Mouse (Mus musculus) stomach, embryonic 16.5 days (tissue): ENCODE measurements around the gene Maml3. TPM values are rescaled to one million over a fixed set of nuclear protein-coding genes. Genes with fewer than 3 reads are reported as not detected.

ENCODE experiments used
- ATAC-seq: fragments of 200-750 bp; cut with Nextera tagmentation; 2 replicates; pipeline ENCODE4 v1.8.0; 2017; ENCODE audit warnings: moderate number of reproducible peaks, moderate TSS enrichment; ENCODE audit not compliant: insufficient read depth, low FRiP score
- H3K27ac ChIP-seq: fragments of 300-500 bp; sonication (generic); 2 replicates; pipeline ENCODE4 v1.5.1; 2014; ENCODE audit warnings: low read length
- H3K27me3 ChIP-seq: fragments of 300-500 bp; sonication (generic); 2 replicates; pipeline ENCODE4 v1.6.1; 2014; ENCODE audit warnings: low read length, control low read depth, mixed read lengths; ENCODE audit not compliant: control insufficient read depth, insufficient read depth
- H3K36me3 ChIP-seq: fragments of 300-500 bp; sonication (generic); 2 replicates; pipeline ENCODE4 v1.6.1; 2014; ENCODE audit warnings: low read length; ENCODE audit not compliant: control insufficient read depth, insufficient read depth
- H3K4me1 ChIP-seq: fragments of 300-500 bp; sonication (generic); 2 replicates; pipeline ENCODE4 v1.6.1; 2014; ENCODE audit warnings: low read length, control low read depth, mixed read lengths; ENCODE audit not compliant: control insufficient read depth, insufficient read depth
- H3K4me2 ChIP-seq: fragments of 300-500 bp; sonication (generic); 2 replicates; pipeline ENCODE4 v1.6.1; 2014; ENCODE audit warnings: low read depth, low read length, mixed read lengths
- H3K4me3 ChIP-seq: fragments of 300-500 bp; sonication (generic); replicated peaks from 2 replicates; pipeline ENCODE4 v1.5.1; 2014; ENCODE audit warnings: mild to moderate bottlenecking, low read length
- H3K9ac ChIP-seq: fragments of 300-500 bp; sonication (generic); 2 replicates; pipeline ENCODE4 v1.6.1; 2014; ENCODE audit warnings: low read length
- H3K9me3 ChIP-seq: fragments of 300-500 bp; sonication (generic); replicated peaks from 2 replicates; pipeline ENCODE4 v1.6.1; 2016; ENCODE audit warnings: low read length, control low read depth; ENCODE audit not compliant: control insufficient read depth
- WGBS: fragments of 180-500 bp; shearing (Covaris S2); extraction: QIAGEN DNeasy Blood & Tissue Kit; methylation state at CpG from one replicate; pipeline ENCODE4 v1.1.7; 2014; 5-methylcytosine and 5-hydroxymethylcytosine counted together
- polyA plus RNA-seq: library from polyadenylated mRNA; unstranded; fragments of >200 nt; fragmentation: Nextera tagmentation; extraction: Ambion mirVana; gene quantifications from 2 replicates; pipeline ENCODE4 v1.2.1, GENCODE M21; 2015

The Maml3 gene
- polyA plus RNA-seq, 1 experiment from 2014 or later = 5.0 TPM

- ATAC-seq = no peak
- no peak overlapping the region for H3K4me2 ChIP-seq
Measured at GRCm38 (mm10) chr3:51825530-51825929, 279.3 kb downstream of the Maml3 start.

GRCm38 (mm10) chr3:51824506-51824905, 280.4 kb downstream of the Maml3 start:
- H3K9me3 ChIP-seq = no peaks in the 10 kb centered on the region
- H3K27ac ChIP-seq = no peak overlapping the region
- no peaks in the 10 kb centered on the region for H3K36me3 ChIP-seq
- 77% methylated on average over 9 of the region's 9 CpGs for WGBS
- ATAC-seq = no peak
- H3K4me3 ChIP-seq = no peak overlapping the region
- no peaks in the 10 kb centered on the region for H3K27me3 ChIP-seq
- H3K4me1 ChIP-seq = 0 out of 2 replicates have a peak, but pooled peaks cover 3% of the 10 kb centered on the region
- H3K9ac ChIP-seq = no peak overlapping the region
- H3K4me2 ChIP-seq = no peak overlapping the region

More at GRCm38 (mm10) chr3:51825530-51825929, 279.3 kb downstream of the Maml3 start:
- H3K4me1 ChIP-seq = 0 out of 2 replicates have a peak, but pooled peaks cover 3% of the 10 kb centered on the region
- H3K4me3 ChIP-seq = no peak overlapping the region
- 43% methylated on average over 10 of the region's 10 CpGs for WGBS
- no peaks in the 10 kb centered on the region for H3K36me3 ChIP-seq
- no peaks in the 10 kb centered on the region for H3K27me3 ChIP-seq
- H3K9me3 ChIP-seq = no peaks in the 10 kb centered on the region
- H3K9ac ChIP-seq = no peak overlapping the region
- peak overlapping the region; percentile 58; the same call in 1 of the 2 replicates for H3K27ac ChIP-seq

- ATAC-seq = no peak
Measured at GRCm38 (mm10) chr3:51821551-51821950, 283.3 kb downstream of the Maml3 start.

GRCm38 (mm10) chr3:51819109-51819508, 285.8 kb downstream of the Maml3 start:
- H3K4me3 ChIP-seq = no peak overlapping the region
- H3K36me3 ChIP-seq = no peaks in the 10 kb centered on the region
- H3K9me3 ChIP-seq = no peaks in the 10 kb centered on the region
- no peaks in the 10 kb centered on the region for H3K27me3 ChIP-seq
- no peak overlapping the region for H3K27ac ChIP-seq
- 70% methylated on average over 7 of the region's 7 CpGs for WGBS
- ATAC-seq = no peak
- H3K4me1 ChIP-seq = no peaks in the 10 kb centered on the region
- no peak overlapping the region for H3K4me2 ChIP-seq
- H3K9ac ChIP-seq = no peak overlapping the region

More at GRCm38 (mm10) chr3:51821551-51821950, 283.3 kb downstream of the Maml3 start:
- 76% methylated on average over 10 of the region's 10 CpGs for WGBS
- Histone ChIP-seq H3K4me3 (no peak overlapping the region), H3K27me3 (no peaks in the 10 kb centered on the region), H3K27ac (no peak overlapping the region), H3K4me2 (no peak overlapping the region), H3K36me3 (no peaks in the 10 kb centered on the region), H3K9me3 (no peaks in the 10 kb centered on the region), H3K4me1 (0 out of 2 replicates have a peak, but pooled peaks cover 3% of the 10 kb centered on the region), H3K9ac (no peak overlapping the region)

GRCm38 (mm10) chr3:51817919-51818318, 287.0 kb downstream of the Maml3 start:
- no peaks in the 10 kb centered on the region for H3K36me3 ChIP-seq
- no peak for ATAC-seq
- no peak overlapping the region for H3K9ac ChIP-seq
- no peaks in the 10 kb centered on the region for H3K27me3 ChIP-seq
- no peak overlapping the region for H3K27ac ChIP-seq
- WGBS = 86% methylated on average over 15 of the region's 15 CpGs
- no peak overlapping the region for H3K4me2 ChIP-seq
- H3K9me3 ChIP-seq = no peaks in the 10 kb centered on the region
- no peaks in the 10 kb centered on the region for H3K4me1 ChIP-seq
- no peak overlapping the region for H3K4me3 ChIP-seq

- no peak overlapping the region for H3K4me3 ChIP-seq
- H3K27me3 ChIP-seq = no peaks in the 10 kb centered on the region
- no peak for ATAC-seq
- H3K4me1 ChIP-seq = no peaks in the 10 kb centered on the region
- H3K4me2 ChIP-seq = no peak overlapping the region
- no peak overlapping the region for H3K27ac ChIP-seq
- H3K9me3 ChIP-seq = no peaks in the 10 kb centered on the region
- no peaks in the 10 kb centered on the region for H3K36me3 ChIP-seq
- no peak overlapping the region for H3K9ac ChIP-seq
- 81% methylated on average over 6 of the region's 6 CpGs for WGBS
Measured at GRCm38 (mm10) chr3:51817329-51817728, 287.5 kb downstream of the Maml3 start.

GRCm38 (mm10) chr3:51816517-51817285, 288.2 kb downstream of the Maml3 start:
- Histone ChIP-seq H3K4me1 (no peaks in the 10 kb centered on the region), H3K36me3 (no peaks in the 10 kb centered on the region), H3K27me3 (no peaks in the 10 kb centered on the region), H3K9me3 (no peaks in the 10 kb centered on the region), H3K4me2 (no peak overlapping the region), H3K9ac (no peak overlapping the region), H3K27ac (no peak overlapping the region), H3K4me3 (no peak overlapping the region)
- ATAC-seq = no peak
- 76% methylated on average over 7 of the region's 7 CpGs for WGBS

GRCm38 (mm10) chr3:51814073-51814472, 290.8 kb downstream of the Maml3 start:
- no peaks in the 10 kb centered on the region for H3K36me3 ChIP-seq
- H3K9me3 ChIP-seq = no peaks in the 10 kb centered on the region
- no peak for ATAC-seq
- H3K4me1 ChIP-seq = 0 out of 2 replicates have a peak, but pooled peaks cover 4% of the 10 kb centered on the region
- H3K4me3 ChIP-seq = no peak overlapping the region
- H3K4me2 ChIP-seq = no peak overlapping the region
- no peak overlapping the region for H3K9ac ChIP-seq
- no peaks in the 10 kb centered on the region for H3K27me3 ChIP-seq
- WGBS = 81% methylated on average over 4 of the region's 4 CpGs
- no peak overlapping the region for H3K27ac ChIP-seq

GRCm38 (mm10) chr3:51813186-51813585, 291.7 kb downstream of the Maml3 start:
- Histone ChIP-seq H3K27me3 (no peaks in the 10 kb centered on the region), H3K4me1 (0 out of 2 replicates have a peak, but pooled peaks cover 4% of the 10 kb centered on the region), H3K4me3 (no peak overlapping the region), H3K4me2 (no peak overlapping the region), H3K27ac (no peak overlapping the region), H3K36me3 (no peaks in the 10 kb centered on the region), H3K9ac (no peak overlapping the region), H3K9me3 (no peaks in the 10 kb centered on the region)
- no peak for ATAC-seq
- 93% methylated on average over 5 of the region's 5 CpGs for WGBS
